Mouse (Mus musculus) kidney, postnatal 0 days (tissue): Measurements from ENCODE around the gene Pla2g4b. TPM values are rescaled to one million over a fixed set of nuclear protein-coding genes. Genes with fewer than 3 reads are reported as not detected.

ENCODE experiments used
- ATAC-seq: fragments of 200-750 bp; cut with Nextera tagmentation; replicated peaks from 2 replicates; pipeline ENCODE4 v1.8.0; 2017; ENCODE audit warnings: low read depth, moderate number of reproducible peaks, moderate TSS enrichment, moderate library complexity; ENCODE audit not compliant: low FRiP score
- DNase-seq: peaks from one replicate; pipeline ENCODE4 v3.0.0-alpha.2; 2016; ENCODE audit warnings: low spot score
- H3K27ac ChIP-seq: fragments of 300-500 bp; sonication (generic); 2 replicates; pipeline ENCODE4 v1.5.1; 2014; ENCODE audit warnings: mild to moderate bottlenecking
- H3K27me3 ChIP-seq: fragments of 300-500 bp; sonication (generic); 2 replicates; pipeline ENCODE4 v1.6.1; 2014; ENCODE audit warnings: low read length, mixed read lengths; ENCODE audit not compliant: insufficient read depth
- H3K36me3 ChIP-seq: fragments of 300-500 bp; sonication (generic); 2 replicates; pipeline ENCODE4 v1.6.1; 2014; ENCODE audit warnings: low read length, mixed read lengths; ENCODE audit not compliant: insufficient read depth
- H3K4me1 ChIP-seq: fragments of 300-500 bp; sonication (generic); replicated peaks from 2 replicates; pipeline ENCODE4 v1.6.1; 2014; ENCODE audit warnings: antibody characterized with exemption, low read length, mixed read lengths; ENCODE audit not compliant: insufficient read depth
- H3K4me2 ChIP-seq: fragments of 300-500 bp; sonication (generic); 2 replicates; pipeline ENCODE4 v1.6.1; 2014; ENCODE audit warnings: mild to moderate bottlenecking, low read length, moderate library complexity, mixed read lengths
- H3K4me3 ChIP-seq: fragments of 300-500 bp; sonication (generic); replicated peaks from 2 replicates; pipeline ENCODE4 v1.5.1; 2014; ENCODE audit warnings: low read depth, low read length
- H3K9ac ChIP-seq: fragments of 300-500 bp; sonication (generic); 2 replicates; pipeline ENCODE4 v1.6.1; 2014; ENCODE audit warnings: low read depth, low read length
- H3K9me3 ChIP-seq: fragments of 300-500 bp; sonication (generic); replicated peaks from 2 replicates; pipeline ENCODE4 v1.6.1; 2016; ENCODE audit warnings: low read length, inconsistent platforms, mixed read lengths
- CTCF ChIP-seq: IDR thresholded peaks from 2 replicates; pipeline ENCODE4 v1.5.1; 2016; ENCODE audit warnings: antibody characterized with exemption, low read depth, mild to moderate bottlenecking, moderate library complexity
- WGBS: fragments of 180-500 bp; shearing (Covaris S2); extraction: QIAGEN DNeasy Blood & Tissue Kit; methylation state at CpG from one replicate; pipeline ENCODE4 v1.1.7; 2014; 5-methylcytosine and 5-hydroxymethylcytosine counted together
- polyA plus RNA-seq: library from polyadenylated mRNA; unstranded; fragments of >200 nt; fragmentation: Nextera tagmentation; extraction: Ambion mirVana; gene quantifications from 2 replicates; pipeline ENCODE4 v1.2.1, GENCODE M21; 2015

Gene Pla2g4b
- polyA plus RNA-seq, 1 experiment from 2014 or later, result 0.29 TPM

DNA sequence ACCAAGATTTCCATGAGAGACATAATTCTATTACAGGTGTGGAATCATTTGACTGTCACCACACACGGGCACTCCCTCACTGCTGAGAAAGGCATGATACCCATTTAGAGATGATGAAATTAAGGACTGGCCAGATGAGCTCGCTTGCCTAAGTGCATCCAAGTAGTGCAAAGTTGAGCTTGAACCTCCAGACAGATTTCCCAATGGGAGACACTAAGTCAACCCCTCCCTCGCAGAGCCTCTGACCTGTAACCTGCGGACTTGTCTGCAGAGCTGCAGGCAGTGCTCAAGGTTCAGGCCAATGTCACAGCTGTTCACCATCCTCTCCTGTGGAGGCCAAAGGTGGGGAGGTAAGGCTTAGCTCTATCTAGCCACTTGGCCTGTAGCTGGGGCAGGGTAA is 25.6 kb downstream of the Pla2g4b start:
- no peak overlapping the region for H3K27ac ChIP-seq
- H3K4me1 ChIP-seq, result 0 out of 2 replicates have a peak, but pooled peaks cover 5% of the 10 kb centered on the region
- H3K9ac ChIP-seq, result no peak overlapping the region
- ATAC-seq (no peak), DNase-seq (no peak)
- no peaks in the 10 kb centered on the region for H3K9me3 ChIP-seq
- no peaks in the 10 kb centered on the region for H3K27me3 ChIP-seq
- 80% methylated on average over 4 of the region's 4 CpGs for WGBS
- H3K36me3 ChIP-seq, result no peaks in the 10 kb centered on the region
- H3K4me2 ChIP-seq, result no peak overlapping the region
- no peak for TF ChIP-seq CTCF
- H3K4me3 ChIP-seq, result no peak overlapping the region

DNA sequence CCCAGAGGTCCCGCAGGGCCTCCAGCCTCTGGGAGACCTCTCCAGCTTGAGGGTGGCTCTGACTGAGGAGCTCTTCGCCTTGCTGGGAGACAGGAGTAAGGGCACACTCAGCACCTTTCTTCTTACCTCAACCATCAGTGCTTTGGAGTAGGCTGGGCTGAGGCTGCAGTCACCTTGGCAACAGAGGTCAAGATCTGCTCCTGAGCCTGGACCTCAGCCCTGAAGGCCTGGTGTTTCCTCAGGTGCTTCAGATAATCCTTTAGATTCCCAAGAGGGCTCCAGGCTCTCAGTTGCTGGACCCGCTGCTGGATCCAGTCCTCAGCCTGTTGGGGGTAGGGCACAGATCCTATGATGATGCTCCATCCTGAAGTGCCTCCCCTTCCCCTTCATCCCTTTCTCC is 26.2 kb downstream of the Pla2g4b start:
- WGBS, result 87% methylated on average over 3 of the region's 3 CpGs

DNA sequence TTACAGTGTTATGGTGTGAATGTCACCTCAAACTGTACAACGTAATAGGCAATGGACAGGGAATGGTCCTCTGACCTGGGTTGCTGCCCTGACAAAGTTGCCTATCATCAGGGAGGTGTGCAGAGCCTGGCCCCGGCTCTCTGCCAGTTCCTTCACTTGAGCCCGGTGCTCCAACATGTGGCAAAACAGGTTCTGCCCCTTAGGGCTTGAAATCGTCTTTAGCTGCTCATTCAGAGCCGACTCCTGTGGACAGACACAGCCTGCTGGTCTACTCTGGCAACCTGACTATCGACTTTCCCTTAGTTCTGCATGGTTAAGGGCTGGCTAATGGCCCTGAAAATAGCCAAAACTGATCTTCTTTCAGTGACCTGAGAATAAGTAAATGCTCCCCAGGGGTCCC is 27.0 kb downstream of the Pla2g4b start:
- no peak overlapping the region for H3K9ac ChIP-seq
- 0 out of 2 replicates have a peak, but pooled peaks cover 5% of the 10 kb centered on the region for H3K4me1 ChIP-seq
- 26% methylated on average over 6 of the region's 6 CpGs for WGBS
- no peaks in the 10 kb centered on the region for H3K9me3 ChIP-seq
- no peak overlapping the region for H3K4me2 ChIP-seq
- H3K36me3 ChIP-seq, result no peaks in the 10 kb centered on the region
- ATAC-seq, result peak; percentile 20; the same call in 1 of the 2 replicates
- peak overlapping the region; percentile 27 for H3K27ac ChIP-seq
- no peaks in the 10 kb centered on the region for H3K27me3 ChIP-seq
- no peak for TF ChIP-seq CTCF
- DNase-seq, result peak; percentile 40
- H3K4me3 ChIP-seq, result no peak overlapping the region

More for the DNA sequence above, 26.2 kb downstream of the Pla2g4b start:
- H3K4me3 ChIP-seq, result no peak overlapping the region
- H3K9me3 ChIP-seq, result no peaks in the 10 kb centered on the region
- DNase-seq (no peak), ATAC-seq (no peak)
- no peak overlapping the region for H3K27ac ChIP-seq
- no peaks in the 10 kb centered on the region for H3K36me3 ChIP-seq
- H3K27me3 ChIP-seq, result no peaks in the 10 kb centered on the region
- H3K4me2 ChIP-seq, result no peak overlapping the region
- H3K4me1 ChIP-seq, result 0 out of 2 replicates have a peak, but pooled peaks cover 5% of the 10 kb centered on the region
- H3K9ac ChIP-seq, result no peak overlapping the region
- no peak for TF ChIP-seq CTCF

DNA sequence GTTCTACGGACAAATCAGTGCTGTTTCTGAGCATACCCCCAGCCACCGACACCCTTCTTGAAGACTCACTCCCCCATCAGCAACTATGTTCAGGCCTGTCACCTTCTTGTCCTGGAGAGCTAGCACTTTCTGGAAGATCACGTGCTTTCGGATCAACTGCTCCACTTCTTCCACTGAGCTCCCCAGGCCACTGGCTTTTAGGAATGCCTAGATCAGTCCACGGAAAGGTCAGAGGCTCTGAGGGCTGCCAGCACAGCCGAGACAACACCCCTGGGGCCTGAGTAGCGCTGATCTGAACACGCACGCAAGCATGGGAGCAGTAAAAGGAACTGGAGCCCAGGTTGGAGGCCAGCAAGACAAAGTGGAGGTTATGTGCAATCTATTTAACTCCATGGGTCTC is 27.4 kb downstream of the Pla2g4b start:
- H3K4me1 ChIP-seq, result 0 out of 2 replicates have a peak, but pooled peaks cover 5% of the 10 kb centered on the region
- no peak overlapping the region for H3K4me3 ChIP-seq
- H3K9me3 ChIP-seq, result no peaks in the 10 kb centered on the region
- peak; percentile 68 for DNase-seq
- peak; percentile 57; the same call in 1 of the 2 replicates for ATAC-seq
- WGBS, result 26% methylated on average over 9 of the region's 9 CpGs
- no peak overlapping the region for H3K4me2 ChIP-seq
- H3K36me3 ChIP-seq, result no peaks in the 10 kb centered on the region
- no peak for TF ChIP-seq CTCF
- H3K9ac ChIP-seq, result no peak overlapping the region
- H3K27me3 ChIP-seq, result no peaks in the 10 kb centered on the region
- peak overlapping the region; percentile 27 for H3K27ac ChIP-seq

DNA sequence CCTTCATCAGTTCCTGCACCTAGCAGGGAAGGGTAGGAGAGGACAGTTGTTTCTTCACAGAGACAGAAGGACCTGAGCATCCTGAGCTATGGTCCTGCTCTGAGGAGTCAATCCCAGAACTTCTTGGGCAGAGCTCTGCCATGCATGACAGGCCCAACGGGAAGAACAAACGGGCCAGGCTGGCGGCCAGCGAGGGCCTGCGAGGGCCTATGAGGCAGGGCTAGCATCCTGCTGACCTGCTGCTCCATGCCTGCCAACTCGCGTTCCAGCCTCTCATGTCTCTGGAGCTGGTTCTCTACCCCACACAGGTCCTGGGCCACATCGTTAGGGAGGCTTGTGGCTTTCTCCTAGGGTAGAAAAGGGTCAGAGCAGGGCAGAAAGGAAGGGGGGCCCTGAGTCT is 29.0 kb downstream of the Pla2g4b start:
- H3K9ac ChIP-seq, result no peak overlapping the region
- H3K4me1 ChIP-seq, result 0 out of 2 replicates have a peak, but pooled peaks cover 5% of the 10 kb centered on the region
- WGBS, result 76% methylated on average over 8 of the region's 8 CpGs
- H3K36me3 ChIP-seq, result no peaks in the 10 kb centered on the region
- no peak overlapping the region for H3K27ac ChIP-seq
- no peak overlapping the region for H3K4me2 ChIP-seq
- ATAC-seq (no peak), DNase-seq (no peak)
- no peaks in the 10 kb centered on the region for H3K27me3 ChIP-seq
- no peaks in the 10 kb centered on the region for H3K9me3 ChIP-seq
- TF ChIP-seq CTCF, result no peak
- H3K4me3 ChIP-seq, result no peak overlapping the region

DNA sequence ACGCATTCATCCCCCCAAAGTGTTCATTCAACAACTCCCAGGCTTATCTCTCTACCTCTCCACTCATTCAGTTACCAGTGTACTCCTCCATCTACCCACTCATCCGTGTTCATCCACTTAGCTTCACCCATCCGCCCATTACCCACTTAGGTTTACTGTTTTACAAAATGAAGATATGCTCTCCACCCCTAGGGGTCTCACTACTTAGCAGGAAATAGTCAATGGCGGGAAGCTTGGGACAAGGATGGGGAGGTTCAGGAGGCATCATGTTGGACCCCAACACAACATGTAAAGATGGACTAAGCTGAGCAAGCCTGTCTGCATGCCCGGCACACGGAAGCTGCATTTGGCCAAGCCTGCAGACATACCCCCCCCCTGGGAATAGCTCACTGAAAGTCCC is 31.4 kb downstream of the Pla2g4b start:
- Histone ChIP-seq H3K4me2 (no peak overlapping the region), H3K36me3 (no peaks in the 10 kb centered on the region), H3K27ac (no peak overlapping the region), H3K27me3 (no peaks in the 10 kb centered on the region), H3K4me3 (no peak overlapping the region), H3K9ac (no peak overlapping the region), H3K9me3 (no peaks in the 10 kb centered on the region), H3K4me1 (0 out of 2 replicates have a peak, but pooled peaks cover 5% of the 10 kb centered on the region)
- 85% methylated on average over 6 of the region's 6 CpGs for WGBS
- DNase-seq (no peak), ATAC-seq (no peak)
- TF ChIP-seq CTCF, result peak; percentile 54

DNA sequence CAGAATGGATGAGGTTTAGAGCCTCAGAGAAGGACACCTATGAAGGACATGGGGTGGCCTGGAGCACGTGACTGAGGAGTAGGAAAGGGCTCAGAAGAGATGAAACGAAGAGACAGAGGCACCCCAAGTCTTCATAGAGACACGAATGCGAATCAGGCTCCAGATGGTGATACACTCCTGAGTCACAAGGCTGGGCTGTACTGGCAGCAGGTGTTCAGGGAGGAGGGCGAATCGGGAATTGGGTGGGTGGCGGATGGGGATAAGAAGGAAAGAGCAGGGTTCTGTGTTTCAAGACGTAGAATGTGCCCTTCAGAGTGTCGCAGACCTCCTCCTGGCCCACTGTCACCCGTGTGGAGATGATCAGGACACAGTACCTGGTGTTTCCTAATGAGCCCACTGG is 32.0 kb downstream of the Pla2g4b start:
- 90% methylated on average over 10 of the region's 10 CpGs for WGBS
- DNase-seq (no peak), ATAC-seq (no peak)

More for the DNA sequence above, 32.0 kb downstream of the Pla2g4b start:
- H3K36me3 ChIP-seq, result no peaks in the 10 kb centered on the region
- H3K9me3 ChIP-seq, result no peaks in the 10 kb centered on the region
- no peak overlapping the region for H3K4me2 ChIP-seq
- H3K4me3 ChIP-seq, result no peak overlapping the region
- H3K27me3 ChIP-seq, result no peaks in the 10 kb centered on the region
- TF ChIP-seq CTCF, result no peak
- no peak overlapping the region for H3K27ac ChIP-seq
- 0 out of 2 replicates have a peak, but pooled peaks cover 5% of the 10 kb centered on the region for H3K4me1 ChIP-seq
- no peak overlapping the region for H3K9ac ChIP-seq
